Mouse (Mus musculus) hindbrain, embryonic 15.5 days (tissue): ENCODE measurements at regions not wholly inside any gene's neighbourhood (a gene's known extent, or its start where the extent isn't known, plus 50 kb on each side); places are given as distances from the start of the nearest gene placed in this dataset.

Experiments used
- ATAC-seq: fragments of 200-750 bp; cut with Nextera tagmentation; 2 replicates; pipeline ENCODE4 v1.8.0; 2017; ENCODE audit warnings: low read depth, moderate number of reproducible peaks, moderate TSS enrichment; ENCODE audit not compliant: low FRiP score
- H3K27ac ChIP-seq: fragments of 300-500 bp; sonication (generic); replicated peaks from 2 replicates; pipeline ENCODE4 v1.5.1; 2015; ENCODE audit warnings: mild to moderate bottlenecking, inconsistent platforms
- H3K27me3 ChIP-seq: fragments of 300-500 bp; sonication (generic); 2 replicates; pipeline ENCODE4 v1.6.1; 2015; ENCODE audit warnings: control low read depth, inconsistent platforms
- H3K36me3 ChIP-seq: fragments of 300-500 bp; sonication (generic); 2 replicates; pipeline ENCODE4 v1.6.1; 2015; ENCODE audit warnings: control low read depth, inconsistent platforms
- H3K4me1 ChIP-seq: fragments of 300-500 bp; sonication (generic); replicated peaks from 2 replicates; pipeline ENCODE4 v1.6.1; 2015; ENCODE audit warnings: control low read depth, inconsistent platforms
- H3K4me2 ChIP-seq: fragments of 300-500 bp; sonication (generic); 2 replicates; pipeline ENCODE4 v1.6.1; 2015; ENCODE audit warnings: moderate library complexity, mild to moderate bottlenecking, inconsistent platforms
- H3K4me3 ChIP-seq: fragments of 300-500 bp; sonication (generic); 2 replicates; pipeline ENCODE4 v1.5.1; 2015; ENCODE audit warnings: mild to moderate bottlenecking, inconsistent platforms
- H3K9ac ChIP-seq: fragments of 300-500 bp; sonication (generic); 2 replicates; pipeline ENCODE4 v1.6.1; 2015; ENCODE audit warnings: inconsistent platforms
- H3K9me3 ChIP-seq: fragments of 300-500 bp; sonication (generic); 2 replicates; pipeline ENCODE4 v1.6.1; 2016; ENCODE audit warnings: control low read depth, inconsistent platforms
- WGBS: fragments of 180-500 bp; shearing (Covaris S2); methylation state at CpG from one replicate; pipeline ENCODE4 v1.1.7; 2015; 5-methylcytosine and 5-hydroxymethylcytosine counted together

DNA sequence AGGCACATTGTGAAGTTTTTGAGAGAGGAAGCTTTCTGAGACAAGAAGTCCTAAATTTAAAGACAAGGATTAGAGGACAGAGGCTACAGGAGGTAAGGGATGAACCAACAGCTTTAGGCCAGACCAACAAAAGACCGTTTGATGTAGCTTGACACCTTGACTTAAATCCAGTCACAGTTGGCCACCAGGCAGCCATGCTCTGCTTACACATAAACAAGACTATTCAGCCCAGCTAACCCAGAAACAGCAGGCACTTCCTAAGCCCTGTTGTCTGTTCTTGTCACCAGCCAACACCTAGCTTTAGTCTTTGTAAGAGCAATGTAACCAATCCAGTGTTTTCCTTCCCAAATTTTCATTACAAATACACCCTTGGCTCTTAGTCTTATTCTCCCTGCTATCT lies 159.9 kb upstream of the Plekha5 start:
- no peak overlapping the region for H3K9ac ChIP-seq
- H3K27me3 ChIP-seq, result no peaks in the 10 kb centered on the region
- no peaks in the 10 kb centered on the region for H3K4me1 ChIP-seq
- no peak overlapping the region for H3K4me2 ChIP-seq
- no peaks in the 10 kb centered on the region for H3K9me3 ChIP-seq
- no peaks in the 10 kb centered on the region for H3K36me3 ChIP-seq
- no peak overlapping the region for H3K4me3 ChIP-seq
- no peak overlapping the region for H3K27ac ChIP-seq
- WGBS, result 39% methylated on average over 1 of the region's 1 CpGs
- no peak for ATAC-seq

GRCm38 (mm10) chr6:140261813-140262212 lies 162.0 kb upstream of the Plekha5 start:
- Histone ChIP-seq H3K27me3 (no peaks in the 10 kb centered on the region), H3K4me3 (no peak overlapping the region), H3K4me2 (no peak overlapping the region), H3K9ac (no peak overlapping the region), H3K27ac (no peak overlapping the region), H3K36me3 (no peaks in the 10 kb centered on the region), H3K4me1 (no peaks in the 10 kb centered on the region), H3K9me3 (no peaks in the 10 kb centered on the region)
- ATAC-seq, result no peak
- 97% methylated on average over 1 of the region's 1 CpGs for WGBS

GRCm38 (mm10) chr6:140258761-140259160 lies 165.1 kb upstream of the Plekha5 start:
- no peak overlapping the region for H3K4me3 ChIP-seq
- H3K4me2 ChIP-seq, result no peak overlapping the region
- no peak overlapping the region for H3K27ac ChIP-seq
- 88% methylated on average over 3 of the region's 3 CpGs for WGBS
- H3K36me3 ChIP-seq, result no peaks in the 10 kb centered on the region
- ATAC-seq, result no peak
- H3K27me3 ChIP-seq, result no peaks in the 10 kb centered on the region
- no peaks in the 10 kb centered on the region for H3K9me3 ChIP-seq
- no peaks in the 10 kb centered on the region for H3K4me1 ChIP-seq
- H3K9ac ChIP-seq, result no peak overlapping the region

DNA sequence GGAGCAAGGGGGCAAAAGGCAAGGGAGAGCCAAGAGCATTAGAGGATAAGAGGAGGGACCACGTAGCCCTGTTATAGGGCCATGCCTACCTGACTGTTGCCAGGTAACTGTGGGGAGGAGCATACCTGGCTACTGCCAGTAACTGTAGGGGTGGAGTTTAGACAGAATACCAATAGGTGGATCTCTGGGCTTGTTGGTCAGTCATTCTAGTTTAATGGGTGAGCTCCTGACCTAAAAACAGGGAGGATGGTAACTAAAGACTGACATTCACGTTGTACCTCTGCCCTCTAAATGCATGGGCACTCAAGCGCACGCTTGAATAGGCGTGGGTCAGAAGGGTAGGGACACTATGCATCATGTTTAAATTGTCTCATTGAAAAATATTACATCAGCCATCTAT lies 165.8 kb upstream of the Plekha5 start:
- Histone ChIP-seq H3K9ac (no peak overlapping the region), H3K4me1 (no peaks in the 10 kb centered on the region), H3K27ac (no peak overlapping the region), H3K4me2 (no peak overlapping the region), H3K36me3 (no peaks in the 10 kb centered on the region), H3K9me3 (no peaks in the 10 kb centered on the region), H3K27me3 (no peaks in the 10 kb centered on the region), H3K4me3 (no peak overlapping the region)
- WGBS, result 78% methylated on average over 5 of the region's 5 CpGs
- ATAC-seq, result no peak

- no peak for ATAC-seq
- H3K9ac ChIP-seq, result no peak overlapping the region
- no peak overlapping the region for H3K27ac ChIP-seq
- WGBS, result 74% methylated on average over 4 of the region's 4 CpGs
- H3K4me2 ChIP-seq, result no peak overlapping the region
- no peak overlapping the region for H3K4me3 ChIP-seq
- no peaks in the 10 kb centered on the region for H3K27me3 ChIP-seq
- no peaks in the 10 kb centered on the region for H3K36me3 ChIP-seq
- H3K4me1 ChIP-seq, result no peaks in the 10 kb centered on the region
- H3K9me3 ChIP-seq, result no peaks in the 10 kb centered on the region
These were observed 172.3 kb upstream of the Plekha5 start for GRCm38 (mm10) chr6:140251527-140251926.

DNA sequence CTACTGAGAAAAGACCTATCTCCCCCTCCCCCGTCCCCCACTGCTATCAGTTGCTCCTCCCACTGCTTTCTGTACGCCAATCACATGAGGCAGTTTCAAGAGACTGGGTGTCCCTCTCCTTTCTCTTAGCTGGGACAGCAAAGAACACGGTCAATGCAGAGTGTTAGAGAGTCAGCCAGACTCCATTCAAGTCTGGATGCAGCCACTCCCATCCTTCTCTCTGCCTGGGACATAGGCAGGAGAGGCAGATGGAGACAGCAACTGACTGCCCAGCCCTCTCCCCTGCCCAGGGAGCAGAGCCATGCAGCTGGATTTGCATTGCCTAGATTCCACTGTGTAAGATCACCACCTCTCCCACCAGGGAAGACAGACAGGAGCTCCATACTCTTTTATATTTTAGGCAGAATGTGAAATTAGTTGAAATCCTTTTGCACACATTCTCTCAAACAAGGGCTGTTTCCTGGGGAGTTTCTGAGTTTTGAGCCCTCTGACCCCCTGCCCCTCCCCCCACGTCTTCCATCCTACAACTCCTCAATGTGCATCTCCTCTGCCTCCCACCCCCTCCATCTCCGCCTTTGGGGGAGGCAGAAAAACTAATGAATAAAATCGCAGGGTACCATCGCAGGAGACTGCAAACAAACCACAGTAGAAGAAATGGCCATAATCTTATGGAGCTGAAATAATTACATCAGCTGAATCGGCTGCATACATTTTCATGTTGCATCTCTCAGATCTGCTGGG lies 180.3 kb upstream of the Plekha5 start:
- no peak; the same call in 1 of the 2 replicates for ATAC-seq
- 24% methylated on average over 8 of the region's 8 CpGs for WGBS

DNA sequence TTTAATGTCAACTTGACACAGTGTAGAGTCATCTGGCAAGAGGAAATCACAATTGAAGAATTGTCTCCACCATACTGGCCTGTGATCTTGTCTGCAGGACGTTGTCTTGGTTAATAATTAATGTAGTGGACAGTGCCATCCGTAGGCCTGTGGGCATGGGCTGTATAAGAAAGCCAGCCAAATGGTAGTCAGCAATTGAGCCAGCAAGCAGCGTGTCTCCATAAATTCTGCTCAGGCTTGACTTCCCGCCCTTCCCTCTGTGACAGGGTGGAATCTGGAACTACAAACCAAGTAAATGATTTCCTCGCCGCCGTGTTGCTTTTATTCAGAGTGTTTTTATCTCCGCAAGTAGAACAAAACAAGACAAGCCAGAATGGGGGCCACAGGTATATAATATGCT lies 184.5 kb upstream of the Plekha5 start:
- H3K9ac ChIP-seq, result no peak overlapping the region
- no peak overlapping the region for H3K4me3 ChIP-seq
- H3K9me3 ChIP-seq, result no peaks in the 10 kb centered on the region
- H3K27me3 ChIP-seq, result no peaks in the 10 kb centered on the region
- 62% methylated on average over 8 of the region's 8 CpGs for WGBS
- no peak overlapping the region for H3K27ac ChIP-seq
- 0 out of 2 replicates have a peak, but pooled peaks cover 5% of the 10 kb centered on the region for H3K4me1 ChIP-seq
- no peaks in the 10 kb centered on the region for H3K36me3 ChIP-seq
- no peak overlapping the region for H3K4me2 ChIP-seq
- ATAC-seq, result no peak

More for the DNA sequence above, 180.3 kb upstream of the Plekha5 start:
- H3K4me2 ChIP-seq, result no peak overlapping the region
- 0 out of 2 replicates have a peak, but pooled peaks cover 5% of the 10 kb centered on the region for H3K4me1 ChIP-seq
- H3K4me3 ChIP-seq, result no peak overlapping the region
- H3K9ac ChIP-seq, result no peak overlapping the region
- H3K36me3 ChIP-seq, result no peaks in the 10 kb centered on the region
- H3K27me3 ChIP-seq, result no peaks in the 10 kb centered on the region
- H3K9me3 ChIP-seq, result no peaks in the 10 kb centered on the region
- H3K27ac ChIP-seq, result no peak overlapping the region

DNA sequence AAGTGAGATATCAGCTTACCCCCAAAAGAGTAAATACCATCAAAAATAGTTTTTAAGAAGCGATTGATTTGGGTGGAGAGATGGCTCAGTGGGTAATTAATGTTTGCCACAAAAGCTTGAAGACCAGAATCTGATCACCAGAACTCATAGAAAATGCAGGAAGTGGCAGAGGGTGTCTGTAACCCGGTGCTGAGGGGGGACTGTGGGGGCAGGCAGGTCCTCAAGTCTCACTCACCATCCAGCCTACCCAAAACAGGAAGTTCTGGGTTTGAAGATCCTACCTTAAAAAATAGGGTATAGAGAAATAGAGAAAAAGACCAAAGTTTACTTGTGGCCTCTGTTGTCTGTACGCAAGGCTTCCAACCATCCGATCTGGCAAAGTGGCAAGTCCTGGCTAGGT lies 190.3 kb upstream of the Plcz1 start:
- Histone ChIP-seq H3K4me3 (no peak overlapping the region), H3K9me3 (no peaks in the 10 kb centered on the region), H3K27me3 (no peaks in the 10 kb centered on the region), H3K36me3 (no peaks in the 10 kb centered on the region), H3K9ac (no peak overlapping the region), H3K27ac (no peak overlapping the region), H3K4me1 (peaks cover 12% of the 10 kb centered on the region), H3K4me2 (no peak overlapping the region)
- no peak for ATAC-seq
- WGBS, result 96% methylated on average over 4 of the region's 4 CpGs

DNA sequence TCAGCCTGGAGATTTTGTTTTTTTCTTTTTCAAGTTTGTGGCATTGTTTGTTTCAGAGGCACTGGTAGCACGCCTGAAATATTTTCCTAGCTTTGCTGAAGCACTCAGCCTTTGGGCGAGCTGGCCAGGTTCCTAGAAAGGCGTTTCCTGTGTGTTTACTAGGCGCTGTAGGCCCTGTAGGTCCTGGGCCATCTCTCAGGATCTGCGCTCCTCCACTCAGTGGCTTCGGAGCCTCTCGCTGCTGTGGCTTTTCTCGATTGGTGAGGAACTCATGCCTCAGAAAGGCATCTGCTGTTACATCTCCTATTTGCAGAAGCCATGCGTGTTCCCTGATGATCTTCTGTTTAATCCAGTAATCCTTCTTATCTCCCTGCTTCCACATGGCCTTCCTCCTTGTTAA lies 188.0 kb upstream of the Plcz1 start:
- H3K4me3 ChIP-seq, result no peak overlapping the region
- 66% methylated on average over 9 of the region's 9 CpGs for WGBS
- H3K4me1 ChIP-seq, result peaks cover 12% of the 10 kb centered on the region
- H3K9me3 ChIP-seq, result no peaks in the 10 kb centered on the region
- H3K36me3 ChIP-seq, result no peaks in the 10 kb centered on the region
- H3K27ac ChIP-seq, result peak overlapping the region; percentile 38
- ATAC-seq, result no peak
- no peak overlapping the region for H3K9ac ChIP-seq
- no peaks in the 10 kb centered on the region for H3K27me3 ChIP-seq
- no peak overlapping the region for H3K4me2 ChIP-seq

DNA sequence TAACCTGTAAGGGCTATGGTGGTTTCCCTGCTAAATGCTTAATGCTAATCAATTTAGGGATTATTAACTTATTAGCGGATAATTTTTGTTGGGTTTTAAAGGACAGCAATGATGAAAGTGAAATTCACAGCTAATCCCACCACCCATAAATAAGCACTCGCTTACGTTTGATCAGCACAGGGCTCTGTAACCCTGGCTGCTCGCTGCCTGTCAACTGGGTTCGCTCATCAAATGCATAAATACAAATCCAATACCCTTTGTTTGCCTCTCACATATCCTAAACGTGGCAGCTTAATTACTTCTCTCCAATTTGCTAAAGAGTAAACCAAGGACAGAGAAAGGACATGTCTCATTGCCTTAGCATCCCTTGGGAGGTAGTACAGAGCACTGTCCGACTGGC lies 187.5 kb upstream of the Plcz1 start:
- no peaks in the 10 kb centered on the region for H3K36me3 ChIP-seq
- peak overlapping the region; percentile 38; the same call in 1 of the 2 replicates for H3K27ac ChIP-seq
- no peaks in the 10 kb centered on the region for H3K27me3 ChIP-seq
- H3K4me2 ChIP-seq, result no peak overlapping the region
- peaks cover 12% of the 10 kb centered on the region for H3K4me1 ChIP-seq
- ATAC-seq, result no peak
- 58% methylated on average over 7 of the region's 7 CpGs for WGBS
- H3K9ac ChIP-seq, result no peak overlapping the region
- H3K9me3 ChIP-seq, result no peaks in the 10 kb centered on the region
- H3K4me3 ChIP-seq, result no peak overlapping the region

GRCm38 (mm10) chr6:140222534-140223324 lies 181.5 kb upstream of the Plcz1 start:
- no peaks in the 10 kb centered on the region for H3K9me3 ChIP-seq
- WGBS, result 70% methylated on average over 1 of the region's 1 CpGs
- no peak overlapping the region for H3K4me2 ChIP-seq
- H3K27ac ChIP-seq, result no peak overlapping the region
- H3K9ac ChIP-seq, result no peak overlapping the region
- H3K36me3 ChIP-seq, result no peaks in the 10 kb centered on the region
- no peaks in the 10 kb centered on the region for H3K4me1 ChIP-seq
- H3K4me3 ChIP-seq, result no peak overlapping the region
- no peaks in the 10 kb centered on the region for H3K27me3 ChIP-seq
- ATAC-seq, result no peak

GRCm38 (mm10) chr6:140221653-140222272 lies 180.5 kb upstream of the Plcz1 start:
- H3K4me3 ChIP-seq, result no peak overlapping the region
- no peak overlapping the region for H3K27ac ChIP-seq
- peak; percentile 80 for ATAC-seq
- H3K27me3 ChIP-seq, result no peaks in the 10 kb centered on the region
- WGBS, result 71% methylated on average over 5 of the region's 5 CpGs
- no peak overlapping the region for H3K9ac ChIP-seq
- H3K36me3 ChIP-seq, result no peaks in the 10 kb centered on the region
- no peaks in the 10 kb centered on the region for H3K4me1 ChIP-seq
- no peaks in the 10 kb centered on the region for H3K9me3 ChIP-seq
- H3K4me2 ChIP-seq, result no peak overlapping the region
